Mouse (Mus musculus) MEL (cell line): Measurements from ENCODE around the gene Tuba3a. TPM values are rescaled to one million over a fixed set of nuclear protein-coding genes. Genes with fewer than 3 reads are reported as not detected.

ENCODE experiments used
- DNase-seq: peaks from one replicate; pipeline ENCODE4 v3.0.0; 2011; ENCODE audit warnings: low read depth, low spot score
- H3K27ac ChIP-seq: 2 replicates; pipeline ENCODE4 v1.5.1; 2012; ENCODE audit warnings: low read depth, mild to moderate bottlenecking, control low read depth, low read length, moderate library complexity; ENCODE audit not compliant: control insufficient read depth
- H3K27me3 ChIP-seq, 2 experiments: fragments of 150-350 bp in 1 of 2; sonication (generic) in 1 of 2; 2 replicates each; pipeline ENCODE4 v1.6.1; 2012; ENCODE audit warnings: low read length in 2 of 2, mild to moderate bottlenecking in 2 of 2, improper control_type of control experiment in 1 of 2, moderate library complexity in 1 of 2; ENCODE audit not compliant: insufficient read depth in 2 of 2, control insufficient read depth in 1 of 2
- H3K36me3 ChIP-seq, 2 experiments: 2 replicates each; pipeline ENCODE4 v1.6.1; 2012 to 2014; ENCODE audit warnings: low read length in 2 of 2, improper control_type of control experiment in 1 of 2, inconsistent platforms in 1 of 2, mild to moderate bottlenecking in 1 of 2; ENCODE audit not compliant: insufficient read depth in 2 of 2, control insufficient read depth in 1 of 2
- H3K4me1 ChIP-seq, 2 experiments: fragments of 150-350 bp in 1 of 2; sonication (generic) in 1 of 2; 2 replicates each; pipeline ENCODE4 v1.6.1; 2012; ENCODE audit warnings: low read length in 2 of 2, improper control_type of control experiment in 1 of 2, mild to moderate bottlenecking in 1 of 2; ENCODE audit not compliant: insufficient read depth in 2 of 2, control insufficient read depth in 1 of 2
- H3K4me3 ChIP-seq, 2 experiments: fragments of 150-350 bp in 1 of 2; sonication (generic) in 1 of 2; 2 replicates each; pipeline ENCODE4 v1.5.1; 2012; ENCODE audit warnings: low read depth in 2 of 2, low read length in 2 of 2, mild to moderate bottlenecking in 2 of 2, moderate library complexity in 2 of 2, control low read depth in 1 of 2, improper control_type of control experiment in 1 of 2; ENCODE audit not compliant: control insufficient read depth in 1 of 2, insufficient read depth in 1 of 2
- H3K79me2 ChIP-seq: 2 replicates; pipeline ENCODE4 v1.6.1; 2012; ENCODE audit warnings: mild to moderate bottlenecking, low read length, moderate library complexity; ENCODE audit not compliant: control insufficient read depth, poor library complexity, insufficient read depth
- H3K9ac ChIP-seq: 2 replicates; pipeline ENCODE4 v1.6.1; 2012; ENCODE audit warnings: low read depth, mild to moderate bottlenecking, control low read depth, low read length, moderate library complexity; ENCODE audit not compliant: control insufficient read depth, poor library complexity, severe bottlenecking
- H3K9me3 ChIP-seq: fragments of 150-350 bp; sonication (generic); replicated peaks from 2 replicates; pipeline ENCODE4 v1.6.1; 2012; ENCODE audit warnings: mild to moderate bottlenecking, low read length, improper control_type of control experiment, moderate library complexity; ENCODE audit not compliant: insufficient read depth
- BHLHE40 ChIP-seq: IDR thresholded peaks from 2 replicates; pipeline ENCODE4 v1.6.1; 2012; ENCODE audit warnings: low read depth, mild to moderate bottlenecking, inconsistent platforms, low read length, improper control_type of control experiment, borderline replicate concordance
- E2F4 ChIP-seq: IDR thresholded peaks from 2 replicates; pipeline ENCODE4 v1.6.1; 2011; ENCODE audit warnings: low read depth, low read length, improper control_type of control experiment, borderline replicate concordance
- ELF1 ChIP-seq: IDR thresholded peaks from 2 replicates; pipeline ENCODE4 v1.6.1; 2014; ENCODE audit warnings: low read depth, mild to moderate bottlenecking, inconsistent platforms, low read length, improper control_type of control experiment, moderate library complexity
- ETS1 ChIP-seq: IDR thresholded peaks from 2 replicates; pipeline ENCODE4 v1.6.1; 2012; ENCODE audit warnings: low read depth, mild to moderate bottlenecking, inconsistent platforms, low read length, improper control_type of control experiment, moderate library complexity
- GABPA ChIP-seq: IDR thresholded peaks from 2 replicates; pipeline ENCODE4 v1.6.1; 2012; ENCODE audit warnings: low read depth, mild to moderate bottlenecking, inconsistent platforms, low read length, improper control_type of control experiment, moderate library complexity
- JUND ChIP-seq: IDR thresholded peaks from 2 replicates; pipeline ENCODE4 v1.6.1; 2011; ENCODE audit warnings: low read depth, mild to moderate bottlenecking, improper control_type of control experiment, low read length
- MAFK ChIP-seq: IDR thresholded peaks from 2 replicates; pipeline ENCODE4 v1.6.1; 2011; ENCODE audit warnings: low read depth, mild to moderate bottlenecking, low read length, improper control_type of control experiment, borderline replicate concordance
- MAX ChIP-seq: IDR thresholded peaks from 2 replicates; pipeline ENCODE4 v1.6.1; 2011; ENCODE audit warnings: low read length, improper control_type of control experiment
- MEF2A ChIP-seq: IDR thresholded peaks from 2 replicates; pipeline ENCODE4 v1.6.1; 2014; ENCODE audit warnings: low read depth, mild to moderate bottlenecking, inconsistent platforms, low read length, improper control_type of control experiment; ENCODE audit not compliant: poor library complexity, insufficient replicate concordance, severe bottlenecking; ENCODE audit errors: extremely low read depth
- MXI1 ChIP-seq: IDR thresholded peaks from 2 replicates; pipeline ENCODE4 v1.6.1; 2011; ENCODE audit warnings: mild to moderate bottlenecking, low read depth, low read length, improper control_type of control experiment
- MYC ChIP-seq: IDR thresholded peaks from 2 replicates; pipeline ENCODE4 v1.6.1; 2011; ENCODE audit warnings: low read depth, mild to moderate bottlenecking, low read length, improper control_type of control experiment, moderate library complexity
- NELFE ChIP-seq: IDR thresholded peaks from 2 replicates; pipeline ENCODE4 v1.6.1; 2011; ENCODE audit warnings: low read depth, low read length, improper control_type of control experiment
- POLR2A ChIP-seq, 2 experiments: IDR thresholded peaks; 2 replicates each; pipeline ENCODE4 v1.6.1; 2011 to 2012; ENCODE audit warnings: low read length in 2 of 2, mild to moderate bottlenecking in 2 of 2, control low read depth in 1 of 2, improper control_type of control experiment in 1 of 2, low read depth in 1 of 2, moderate library complexity in 1 of 2; ENCODE audit not compliant: control insufficient read depth in 1 of 2, insufficient read depth in 1 of 2, poor library complexity in 1 of 2
- RAD21 ChIP-seq: IDR thresholded peaks from 2 replicates; pipeline ENCODE4 v1.6.1; 2011; ENCODE audit warnings: mild to moderate bottlenecking, low read depth, low read length, improper control_type of control experiment
- RCOR1 ChIP-seq: IDR thresholded peaks from 2 replicates; pipeline ENCODE4 v1.6.1; 2012; ENCODE audit warnings: low read depth, mild to moderate bottlenecking, inconsistent platforms, low read length, improper control_type of control experiment
- SMC3 ChIP-seq: IDR thresholded peaks from 2 replicates; pipeline ENCODE4 v1.6.1; 2011; ENCODE audit warnings: low read depth, low read length, improper control_type of control experiment
- TAL1 ChIP-seq: IDR thresholded peaks from 2 replicates; pipeline ENCODE4 v1.6.1; 2012; ENCODE audit warnings: mild to moderate bottlenecking, inconsistent platforms, low read length, moderate library complexity, mixed read lengths
- TBP ChIP-seq: IDR thresholded peaks from 2 replicates; pipeline ENCODE4 v1.8.0; 2011; ENCODE audit warnings: low read depth, low read length, improper control_type of control experiment
- TCF12 ChIP-seq: IDR thresholded peaks from 2 replicates; pipeline ENCODE4 v1.6.1; 2014; ENCODE audit warnings: low read depth, mild to moderate bottlenecking, inconsistent platforms, low read length, improper control_type of control experiment, moderate library complexity
- UBTF ChIP-seq: IDR thresholded peaks from 2 replicates; pipeline ENCODE4 v1.6.1; 2012; ENCODE audit warnings: low read depth, mild to moderate bottlenecking, inconsistent platforms, low read length, improper control_type of control experiment, moderate library complexity, borderline replicate concordance; ENCODE audit not compliant: insufficient read depth
- USF2 ChIP-seq, 2 experiments: IDR thresholded peaks; 2 replicates each; pipeline ENCODE4 v1.6.1; 2011 to 2012; ENCODE audit warnings: improper control_type of control experiment in 2 of 2, low read length in 2 of 2, borderline replicate concordance in 1 of 2, inconsistent platforms in 1 of 2, low read depth in 1 of 2, mild to moderate bottlenecking in 1 of 2; ENCODE audit not compliant: insufficient read depth in 1 of 2
- ZKSCAN1 ChIP-seq: IDR thresholded peaks from 2 replicates; pipeline ENCODE4 v1.6.1; 2012; ENCODE audit warnings: low read depth, mild to moderate bottlenecking, inconsistent platforms, low read length, improper control_type of control experiment, moderate library complexity
- polyA plus RNA-seq, 2 experiments: library from polyadenylated mRNA; stranded (reverse) in 1 of 2; unstranded in 1 of 2; fragments of >175 nt in 1 of 2; fragments of >200 nt in 1 of 2; gene quantifications; 2 replicates each; pipeline versions ENCODE4 v1.2.1 to v1.2.4; 2012; ENCODE audit warnings: low replicate concordance in 2 of 2, low read depth in 1 of 2; ENCODE audit not compliant: insufficient read length in 2 of 2, insufficient read depth in 1 of 2, missing spikeins in 1 of 2
- total RNA-seq: library from RNA; depleted of rRNA; stranded (reverse); fragments of 300-350 nt; gene quantifications from 2 replicates; pipeline ENCODE4 v1.2.3, GENCODE M21; 2012

Tuba3a gene
- total and polyA plus RNA-seq, 3 experiments: 0.06 TPM; not detected in 2

GRCm38 (mm10) chr6:125312171-125312570, 26.3 kb upstream of the Tuba3a start:
- Histone ChIP-seq H3K36me3 (peaks cover 0 to 6% of the 10 kb centered on the region in 2 experiments; a peak in 1 of 4 replicates), H3K27ac (no peak overlapping the region), H3K79me2 (peaks cover 12% of the 10 kb centered on the region), H3K4me3 (no peak overlapping the region)
- no peak for DNase-seq
- TF ChIP-seq MEF2A (no peak), TAL1 (no peak), ETS1 (no peak), JUND (no peak), RAD21 (no peak), GABPA (no peak), E2F4 (no peak), MAX (no peak), USF2 (IDR thresholded peaks at IDR 0.05; ENCODE audit: borderline replicate concordance in 1 of 2, insufficient read depth in 1 of 2, low read depth in 1 of 2, low read length in 2 of 2) (no peak), TBP (no peak), NELFE (no peak), MAFK (no peak), MXI1 (no peak), ZKSCAN1 (no peak), ELF1 (no peak), MYC (no peak)
- TF ChIP-seq, all 39 proteins: peak for 0
- no peaks in the 10 kb centered on the region for H3K27me3 ChIP-seq
- peaks cover 2 to 12% of the 10 kb centered on the region in 2 experiments; a peak in 3 of 4 replicates for H3K4me1 ChIP-seq
- H3K9ac ChIP-seq: no peak overlapping the region
- H3K9me3 ChIP-seq: no peaks in the 10 kb centered on the region

GRCm38 (mm10) chr6:125309406-125309805, 23.6 kb upstream of the Tuba3a start:
- Histone ChIP-seq H3K27me3 (no peaks in the 10 kb centered on the region), H3K9me3 (no peaks in the 10 kb centered on the region), H3K4me3 (no peak overlapping the region), H3K79me2 (peaks cover 12% of the 10 kb centered on the region), H3K4me1 (peaks cover 2 to 12% of the 10 kb centered on the region in 2 experiments; a peak in 3 of 4 replicates), H3K9ac (no peak overlapping the region), H3K27ac (no peak overlapping the region), H3K36me3 (peaks cover 0 to 5% of the 10 kb centered on the region in 2 experiments; a peak in 1 of 4 replicates)
- no peak for TF ChIP-seq MAX
- TF ChIP-seq UBTF: no peak
- TF ChIP-seq SMC3: no peak
- TF ChIP-seq RCOR1: no peak
- TF ChIP-seq BHLHE40: no peak
- no peak for TF ChIP-seq TBP
- TF ChIP-seq TCF12: no peak
- no peak for TF ChIP-seq POLR2A (IDR thresholded peaks at IDR 0.05; ENCODE audit: control insufficient read depth in 1 of 2, insufficient read depth in 1 of 2, low read depth in 1 of 2, low read length in 2 of 2, poor library complexity in 1 of 2)
- TF ChIP-seq ETS1: no peak
- DNase-seq: no peak
